Mouse (Mus musculus): Measurements from ENCODE around the gene Nsmce4a. TPM values are rescaled to one million over a fixed set of nuclear protein-coding genes. Genes with fewer than 3 reads are reported as not detected.

Gene Nsmce4a
- total RNA-seq, 2 experiments from 2014 or later: 50.4 to 56.2 TPM

Other genes starting within 250 kb of the Nsmce4a start
- gene Ate1, start 52.7 kb downstream of the Nsmce4a start, total RNA-seq (2021): 10 to 100 TPM; 32.0 to 35.1 TPM
- gene Tacc2, start 4.3 kb upstream of the Nsmce4a start, total RNA-seq (2021): 100 to 1,000 TPM; 171 to 202 TPM
- under 1 TPM in 1 of 2 experiments, not detected in 1; 0.10 TPM for gene Btbd16, start 201.0 kb upstream of the Nsmce4a start, total RNA-seq (2021)

Data from gastrocnemius, postnatal 4 days (tissue).